ENCODE assay signal across 10 mouse cellular contexts in the genomic region with DNA sequence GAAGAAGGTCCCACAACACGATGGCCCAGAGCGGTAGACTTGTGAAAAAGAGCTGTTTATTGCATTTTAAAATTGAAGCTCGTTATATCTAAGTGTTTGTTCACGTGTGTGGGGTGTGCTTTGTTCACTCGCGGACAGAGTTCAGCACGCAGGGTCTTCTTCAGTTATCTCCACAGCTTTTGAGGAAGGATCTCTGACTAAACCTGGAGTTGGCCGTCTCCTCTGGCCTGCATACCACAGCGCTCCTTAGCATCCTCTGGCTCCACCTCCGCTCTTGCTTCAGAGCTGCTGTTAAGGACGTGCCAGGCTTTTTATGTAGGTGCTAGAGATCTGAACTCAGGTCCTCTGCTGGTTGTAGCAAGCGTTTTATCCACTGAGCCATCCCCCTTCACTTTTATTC. TPM values are rescaled to one million over a fixed set of nuclear protein-coding genes. Genes with fewer than 3 reads are reported as not detected.
DNase-seq lines count a peak whose midpoint lies in the region; ATAC-seq lines count a peak whose summit lies in the region.
"Had no signal": no experiment of that assay in that cellular context is flagged by ENCODE, and none has a peak within 500 bp of the region (broad histone marks: within the 10 kb centered on the region; RNA-seq: fewer than 3 reads in every experiment).

No protein-coding gene starts in this region.

- peaks cover 24% of the 10 kb centered on the region for H3K4me1 ChIP-seq in heart, embryonic 12.5 days (replicated peaks)
- H3K4me1 ChIP-seq in neural tube, embryonic 11.5 days (ENCODE audit: control insufficient read depth, insufficient read depth, low read length), result 0 out of 2 replicates have a peak, but pooled peaks cover 6% of the 10 kb centered on the region
- peaks cover 24% of the 10 kb centered on the region for H3K4me1 ChIP-seq in lung, embryonic 15.5 days
- peaks cover 18% of the 10 kb centered on the region for H3K4me1 ChIP-seq in stomach, embryonic 16.5 days (ENCODE audit: control insufficient read depth, insufficient read depth, low read length)

- no peak for ATAC-seq in heart, embryonic 12.5 days (ENCODE audit: insufficient number of reproducible peaks, low FRiP score)
- ATAC-seq in neural tube, embryonic 11.5 days (ENCODE audit: insufficient read depth, low FRiP score, low TSS enrichment), result no peak
- ATAC-seq in lung, embryonic 15.5 days (ENCODE audit: borderline replicate concordance, extremely low read depth, low FRiP score, low TSS enrichment), result no peak
- ATAC-seq in stomach, embryonic 16.5 days (ENCODE audit: insufficient read depth, low FRiP score), result no peak

- 0 out of 2 replicates have a peak overlapping the region, but pooled peaks have one; percentile 30 for H3K9ac ChIP-seq in heart, embryonic 12.5 days
- peak overlapping the region; percentile 26; the same call in 1 of the 2 replicates for H3K9ac ChIP-seq in neural tube, embryonic 11.5 days (ENCODE audit: low read length)
- H3K9ac ChIP-seq in lung, embryonic 15.5 days, result no peak overlapping the region
- peak overlapping the region; percentile 64 for H3K9ac ChIP-seq in stomach, embryonic 16.5 days (ENCODE audit: low read length)
- H3K9ac ChIP-seq: liver, embryonic 14.5 days had no signal

- WGBS in heart, embryonic 12.5 days, result 14% methylated on average over 12 of the region's 12 CpGs
- 24% methylated on average over 12 of the region's 12 CpGs for WGBS in neural tube, embryonic 11.5 days
- WGBS in lung, embryonic 15.5 days, result 15% methylated on average over 12 of the region's 12 CpGs
- 31% methylated on average over 12 of the region's 12 CpGs for WGBS in stomach, embryonic 16.5 days

- peak overlapping the region; percentile 38 for H3K27ac ChIP-seq in heart, embryonic 12.5 days (ENCODE audit: poor library complexity, severe bottlenecking)
- H3K27ac ChIP-seq in neural tube, embryonic 11.5 days (ENCODE audit: low read depth, low read length), result no peak overlapping the region
- H3K27ac ChIP-seq in lung, embryonic 15.5 days, result peak overlapping the region; percentile 83
- H3K27ac ChIP-seq in stomach, embryonic 16.5 days (ENCODE audit: low read length), result 0 out of 2 replicates have a peak overlapping the region, but pooled peaks have one; percentile 25
- H3K27ac ChIP-seq: liver, embryonic 14.5 days had no signal

- H3K36me3 ChIP-seq in heart, embryonic 12.5 days, result no peaks in the 10 kb centered on the region
- H3K36me3 ChIP-seq in neural tube, embryonic 11.5 days (ENCODE audit: control insufficient read depth, insufficient read depth, low read length), result no peaks in the 10 kb centered on the region
- H3K36me3 ChIP-seq in lung, embryonic 15.5 days, result no peaks in the 10 kb centered on the region
- H3K36me3 ChIP-seq in stomach, embryonic 16.5 days (ENCODE audit: control insufficient read depth, insufficient read depth, low read length), result no peaks in the 10 kb centered on the region

- peak overlapping the region; percentile 61 for H3K4me2 ChIP-seq in heart, embryonic 12.5 days
- peak overlapping the region; percentile 25; the same call in 1 of the 2 replicates for H3K4me2 ChIP-seq in neural tube, embryonic 11.5 days (ENCODE audit: low read depth)
- peak overlapping the region; percentile 48 for H3K4me2 ChIP-seq in lung, embryonic 15.5 days
- peak overlapping the region; percentile 36 for H3K4me2 ChIP-seq in stomach, embryonic 16.5 days (ENCODE audit: low read depth, low read length)

- H3K9me3 ChIP-seq in heart, embryonic 12.5 days (replicated peaks), result no peaks in the 10 kb centered on the region
- no peaks in the 10 kb centered on the region for H3K9me3 ChIP-seq in neural tube, embryonic 11.5 days (ENCODE audit: control insufficient read depth, low read length)
- H3K9me3 ChIP-seq in lung, embryonic 15.5 days, result no peaks in the 10 kb centered on the region
- H3K9me3 ChIP-seq in stomach, embryonic 16.5 days (replicated peaks; ENCODE audit: control insufficient read depth, low read length), result no peaks in the 10 kb centered on the region

- H3K27me3 ChIP-seq in heart, embryonic 12.5 days (replicated peaks), result peaks cover 39% of the 10 kb centered on the region
- peaks cover 8% of the 10 kb centered on the region; the same call in 1 of the 2 replicates for H3K27me3 ChIP-seq in neural tube, embryonic 11.5 days (ENCODE audit: control insufficient read depth, insufficient read depth, low read length)
- H3K27me3 ChIP-seq in lung, embryonic 15.5 days, result no peaks in the 10 kb centered on the region
- H3K27me3 ChIP-seq in stomach, embryonic 16.5 days (ENCODE audit: control insufficient read depth, insufficient read depth, low read length), result no peaks in the 10 kb centered on the region; the same call in 1 of the 2 replicates

- peak overlapping the region; percentile 25 for H3K4me3 ChIP-seq in heart, embryonic 12.5 days
- H3K4me3 ChIP-seq in neural tube, embryonic 11.5 days (ENCODE audit: low read depth, low read length), result no peak overlapping the region
- H3K4me3 ChIP-seq in lung, embryonic 15.5 days, result no peak overlapping the region; the same call in 1 of the 2 replicates
- no peak overlapping the region for H3K4me3 ChIP-seq in stomach, embryonic 16.5 days (replicated peaks; ENCODE audit: low read length)

- no peak for DNase-seq in heart, adult 9 months (ENCODE audit: low spot score in 2 of 2)
- no peak for DNase-seq in neural tube, embryonic 11.5 days (ENCODE audit: low spot score)
- DNase-seq in neural tube, embryonic 10.5 days (ENCODE audit: extremely low spot score, low spot score), result no peak
- DNase-seq in adrenal gland, adult (ENCODE audit: inconsistent age in 2 of 2, low spot score in 1 of 2), result no peak
- DNase-seq in gastrocnemius, adult 8-10 months (ENCODE audit: low spot score in 2 of 2), result no peak
- DNase-seq: cerebellum, adult 11-12 months had no signal

RNA-seq across cellular contexts. Expression of gene Cux1, which starts 52.9 kb away (rescaled TPM):
- polyA plus RNA-seq in heart, embryonic 12.5 days (2016; fragmentation: Nextera tagmentation; extraction: Ambion mirVana), result 81.0 and 85.4 TPM in 2 replicates
- 109 and 111 TPM in 2 replicates for polyA plus RNA-seq in neural tube, embryonic 11.5 days (2014; fragmentation: Nextera tagmentation; extraction: Ambion mirVana)
- 100 and 114 TPM in 2 replicates for polyA plus RNA-seq in lung, embryonic 15.5 days (2015; fragmentation: Nextera tagmentation; extraction: Ambion mirVana)
- polyA plus RNA-seq in stomach, embryonic 16.5 days (2015; fragmentation: Nextera tagmentation; extraction: Ambion mirVana), result 76.1 and 77.7 TPM in 2 replicates
- total RNA-seq in gastrocnemius, adult 8-10 months (2022), result 10 to 100 TPM; 79.2 to 99.7 (median 92.2) TPM
